Mouse (Mus musculus) liver, embryonic 14.5 days (tissue): ENCODE measurements around the gene Slc17a8. TPM values are rescaled to one million over a fixed set of nuclear protein-coding genes. Genes with fewer than 3 reads are reported as not detected.
"Not testable (repeated sequence)": the region's sequence is repeated elsewhere in the genome, so short reads cannot be mapped to it uniquely, and the experiment has no call there.

Source experiments
- ATAC-seq: fragments of 200-750 bp; cut with Nextera tagmentation; 2 replicates; pipeline ENCODE4 v1.8.0; 2017; ENCODE audit warnings: moderate number of reproducible peaks, mild to moderate bottlenecking, moderate library complexity; ENCODE audit not compliant: insufficient read depth
- DNase-seq, 3 experiments: peaks; one replicate each; pipeline ENCODE4 v3.0.0-alpha.2; 2012 to 2013; ENCODE audit warnings: low read depth in 3 of 3, low spot score in 3 of 3
- H3K27ac ChIP-seq: fragments of 300-500 bp; sonication (generic); 2 replicates; pipeline ENCODE4 v1.5.1; 2014; ENCODE audit warnings: moderate library complexity, mild to moderate bottlenecking, control low read depth, inconsistent platforms
- H3K27me3 ChIP-seq: fragments of 300-500 bp; sonication (generic); 2 replicates; pipeline ENCODE4 v1.6.1; 2014; ENCODE audit warnings: mild to moderate bottlenecking, low read length, moderate library complexity; ENCODE audit not compliant: control insufficient read depth, insufficient read depth
- H3K36me3 ChIP-seq: fragments of 300-500 bp; sonication (generic); replicated peaks from 2 replicates; pipeline ENCODE4 v1.6.1; 2014; ENCODE audit warnings: low read depth; ENCODE audit not compliant: control insufficient read depth, insufficient read depth
- H3K4me1 ChIP-seq, 2 experiments: fragments of 200-500 bp in 1 of 2; fragments of 300-500 bp in 1 of 2; sonication (generic) in 1 of 2; replicated peaks; 2 replicates each; pipeline ENCODE4 v1.6.1; 2012 to 2014; ENCODE audit warnings: antibody characterized with exemption in 1 of 2, inconsistent platforms in 1 of 2, low read length in 1 of 2; ENCODE audit not compliant: control insufficient read depth in 2 of 2, insufficient read depth in 2 of 2
- H3K4me2 ChIP-seq: fragments of 300-500 bp; sonication (generic); 2 replicates; pipeline ENCODE4 v1.6.1; 2014; ENCODE audit warnings: low read depth, mild to moderate bottlenecking, control low read depth, moderate library complexity
- H3K4me3 ChIP-seq, 2 experiments: fragments of 200-500 bp in 1 of 2; fragments of 300-500 bp in 1 of 2; sonication (generic) in 1 of 2; 2 replicates each; pipeline ENCODE4 v1.5.1; 2012 to 2014; ENCODE audit warnings: low read depth in 2 of 2, low read length in 2 of 2, mild to moderate bottlenecking in 2 of 2, control low read depth in 1 of 2, inconsistent platforms in 1 of 2, moderate library complexity in 1 of 2; ENCODE audit not compliant: insufficient read depth in 1 of 2
- H3K9ac ChIP-seq: fragments of 300-500 bp; sonication (generic); replicated peaks from 2 replicates; pipeline ENCODE4 v1.6.1; 2014; ENCODE audit warnings: mild to moderate bottlenecking, control low read depth, moderate library complexity
- H3K9me3 ChIP-seq: fragments of 300-500 bp; sonication (generic); 2 replicates; pipeline ENCODE4 v1.6.1; 2016; ENCODE audit warnings: low read length, mixed read lengths; ENCODE audit not compliant: control insufficient read depth
- CTCF ChIP-seq: IDR thresholded peaks from 2 replicates; pipeline ENCODE4 v1.5.1; 2016; ENCODE audit warnings: antibody characterized with exemption, low read depth, control low read depth
- EP300 ChIP-seq: IDR thresholded peaks from 2 replicates; pipeline ENCODE4 v1.6.1; 2016; ENCODE audit warnings: antibody characterized with exemption, low read depth
- WGBS: fragments of 180-500 bp; shearing (Covaris S2); extraction: QIAGEN DNeasy Blood & Tissue Kit; methylation state at CpG from one replicate; pipeline ENCODE4 v1.1.7; 2014; ENCODE audit not compliant: insufficient replicate concordance; 5-methylcytosine and 5-hydroxymethylcytosine counted together
- polyA plus RNA-seq, 2 experiments: library from polyadenylated mRNA; depleted of rRNA in 1 of 2; stranded (reverse) in 1 of 2; unstranded in 1 of 2; fragments of >200 nt; fragmentation: Nextera tagmentation in 1 of 2; extraction: Ambion mirVana in 1 of 2; gene quantifications; 2 replicates each; pipeline versions ENCODE4 v1.2.1 to v1.2.3; 2012 to 2014

Slc17a8 gene
- polyA plus RNA-seq (2012; rRNA removed) (0.02 and 0.04 TPM in 2 replicates), polyA plus RNA-seq (2014; fragmentation: Nextera tagmentation; extraction: Ambion mirVana) (not detected in 2 replicates)

- no peak within 1 kb of the TSS for H3K9ac ChIP-seq
- no peaks in the 10 kb centered on the region for H3K27me3 ChIP-seq
- H3K4me3 ChIP-seq: no peak within 1 kb of the TSS
- H3K27ac ChIP-seq: no peak within 1 kb of the TSS
- 53% methylated on average over 7 of the region's 7 CpGs for WGBS
- no peak for DNase-seq
- no peaks in the 10 kb centered on the region for H3K4me1 ChIP-seq
- H3K36me3 ChIP-seq: no peaks in the 10 kb centered on the region
- H3K9me3 ChIP-seq: no peaks in the 10 kb centered on the region
- ATAC-seq: no peak
- no peak for TF ChIP-seq EP300
- no peak for TF ChIP-seq CTCF
- no peak within 1 kb of the TSS for H3K4me2 ChIP-seq
Observed at GRCm38 (mm10) chr10:89621129-89621528, at the start of gene Slc17a8. Gene Slc17a8, minus strand, starts transcription at chr10:89621253.

GRCm38 (mm10) chr10:89670371-89670770 lies 49.3 kb upstream of the Slc17a8 start:
- DNase-seq, H3K27ac ChIP-seq, H3K36me3 ChIP-seq, H3K9ac ChIP-seq, H3K27me3 ChIP-seq, H3K9me3 ChIP-seq, ATAC-seq, H3K4me1 ChIP-seq, H3K4me2 ChIP-seq, H3K4me3 ChIP-seq: not testable (repeated sequence)
- 85% methylated on average over 5 of the region's 5 CpGs for WGBS

GRCm38 (mm10) chr10:89667571-89667970 lies 46.5 kb upstream of the Slc17a8 start:
- DNase-seq (no peak), ATAC-seq (no peak)
- Histone ChIP-seq H3K27ac (no peak overlapping the region), H3K27me3 (no peaks in the 10 kb centered on the region), H3K4me3 (no peak overlapping the region), H3K9me3 (no peaks in the 10 kb centered on the region), H3K36me3 (no peaks in the 10 kb centered on the region), H3K4me1 (no peaks in the 10 kb centered on the region), H3K4me2 (no peak overlapping the region), H3K9ac (no peak overlapping the region)
- 86% methylated on average over 7 of the region's 7 CpGs for WGBS
- TF ChIP-seq CTCF (no peak), EP300 (no peak)

GRCm38 (mm10) chr10:89665679-89666078 lies 44.6 kb upstream of the Slc17a8 start:
- 86% methylated on average over 9 of the region's 9 CpGs for WGBS
- H3K27ac ChIP-seq: no peak overlapping the region
- no peaks in the 10 kb centered on the region; the same call in none of the 2 replicates for H3K36me3 ChIP-seq
- ATAC-seq (no peak), DNase-seq (no peak)
- no peaks in the 10 kb centered on the region for H3K4me1 ChIP-seq
- no peak overlapping the region for H3K4me3 ChIP-seq
- no peak overlapping the region for H3K4me2 ChIP-seq
- H3K9me3 ChIP-seq: no peaks in the 10 kb centered on the region
- no peak for TF ChIP-seq CTCF
- no peak for TF ChIP-seq EP300
- no peaks in the 10 kb centered on the region for H3K27me3 ChIP-seq
- no peak overlapping the region for H3K9ac ChIP-seq

- 83% methylated on average over 8 of the region's 8 CpGs for WGBS
- TF ChIP-seq CTCF: no peak
- TF ChIP-seq EP300: no peak
- H3K4me2 ChIP-seq: no peak overlapping the region
- H3K27ac ChIP-seq: no peak overlapping the region
- ATAC-seq (no peak), DNase-seq (no peak)
- H3K27me3 ChIP-seq: no peaks in the 10 kb centered on the region
- H3K9me3 ChIP-seq: no peaks in the 10 kb centered on the region
- no peaks in the 10 kb centered on the region for H3K4me1 ChIP-seq
- H3K9ac ChIP-seq: no peak overlapping the region
- H3K4me3 ChIP-seq: no peak overlapping the region
- H3K36me3 ChIP-seq: no peaks in the 10 kb centered on the region; the same call in none of the 2 replicates
Observed at GRCm38 (mm10) chr10:89664977-89665645, 44.1 kb upstream of the Slc17a8 start.
